Mouse (Mus musculus) liver, postnatal 0 days (tissue): ENCODE data around the gene Ebf3.

Experiments
- CTCF ChIP-seq: sonication (generic); IDR thresholded peaks from 2 replicates; pipeline ENCODE4 v1.5.1; 2016; ENCODE audit warnings: antibody characterized with exemption, low read depth
- EP300 ChIP-seq: IDR thresholded peaks from 2 replicates; pipeline ENCODE4 v1.6.1; 2016; ENCODE audit warnings: antibody characterized with exemption, low read depth, mild to moderate bottlenecking

DNA sequence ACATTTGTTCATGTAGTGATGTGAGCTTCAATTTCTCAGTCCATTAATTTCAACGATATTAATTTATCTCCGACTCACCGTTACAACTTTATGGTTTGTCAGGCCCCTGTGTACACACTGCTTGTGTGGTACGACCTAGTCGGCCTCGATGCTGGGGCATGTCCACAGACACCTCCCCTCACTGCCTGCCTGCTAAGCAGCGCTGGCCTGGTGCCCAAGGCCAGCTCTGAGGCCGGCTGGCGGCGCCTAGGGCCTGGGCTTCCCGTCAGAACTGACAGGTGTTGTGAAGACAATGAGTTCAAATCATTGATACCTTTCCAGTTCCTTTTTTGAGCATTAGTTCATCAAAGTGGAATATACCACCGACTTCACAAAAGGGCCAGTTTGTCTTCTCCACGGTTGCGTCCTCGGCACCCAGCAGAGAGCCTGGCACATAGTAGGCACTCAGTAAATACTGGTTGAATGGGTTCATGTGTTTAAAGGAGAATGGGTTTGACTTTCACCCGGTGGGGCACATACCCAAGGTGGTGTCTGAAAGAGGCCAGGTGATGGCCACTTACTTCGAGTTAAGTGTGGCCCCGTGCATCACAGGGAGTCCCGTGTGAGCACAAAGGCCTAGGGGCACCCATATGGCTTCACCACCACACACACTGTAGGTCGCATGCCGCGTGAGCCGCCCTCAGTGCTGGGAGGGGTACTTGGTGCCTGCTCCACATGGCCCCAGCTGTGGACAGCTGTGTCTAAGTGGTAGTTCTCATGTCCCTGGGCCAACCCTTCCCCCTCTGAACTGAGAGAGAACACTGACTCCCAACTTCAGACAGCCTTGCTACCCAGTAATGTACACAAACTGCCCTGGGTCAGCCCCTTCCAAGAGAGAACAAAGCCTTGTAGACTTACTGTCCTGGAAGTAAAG is 116.9 kb downstream of the Ebf3 start:
- TF ChIP-seq CTCF (no peak), EP300 (no peak)
